Mouse (Mus musculus): ENCODE measurements around the gene Rpl41.

DNA sequence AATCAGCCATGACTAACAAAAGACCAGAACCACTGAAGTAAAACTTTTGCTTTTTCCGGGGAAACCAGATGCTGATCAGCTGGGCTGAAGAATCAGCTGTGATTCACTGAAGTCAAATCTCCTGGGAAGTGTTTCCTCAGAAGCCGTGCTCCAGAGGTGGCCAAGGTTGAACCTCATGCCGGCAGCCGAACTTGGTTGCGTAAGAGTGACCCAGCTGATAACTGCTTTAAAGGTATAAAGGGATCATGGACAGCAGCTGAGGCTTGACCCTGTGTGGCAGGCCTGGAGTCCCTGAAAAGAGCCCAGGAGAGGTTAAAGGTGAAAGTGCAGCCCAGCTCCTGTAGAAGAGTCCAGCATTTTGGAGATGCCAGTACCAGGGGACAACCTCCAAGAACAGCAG, 46.8 kb downstream of the Rpl41 start:
- no peak for TF ChIP-seq CTCF (IDR thresholded peaks at IDR 0.05; ENCODE audit: control insufficient read depth, insufficient read depth, low read length)
- no peak for TF ChIP-seq POLR2A (IDR thresholded peaks at IDR 0.05; ENCODE audit: borderline replicate concordance, control insufficient read depth, low read depth, low read length)

Data from bone marrow, adult 2 months (tissue).